Mouse (Mus musculus): ENCODE results near the gene Kdm3a. TPM values are rescaled to one million over a fixed set of nuclear protein-coding genes. Genes with fewer than 3 reads are reported as not detected.

Kdm3a gene
- polyA plus RNA-seq, 1 experiment from 2014 or later, result 47.5 TPM

DNA sequence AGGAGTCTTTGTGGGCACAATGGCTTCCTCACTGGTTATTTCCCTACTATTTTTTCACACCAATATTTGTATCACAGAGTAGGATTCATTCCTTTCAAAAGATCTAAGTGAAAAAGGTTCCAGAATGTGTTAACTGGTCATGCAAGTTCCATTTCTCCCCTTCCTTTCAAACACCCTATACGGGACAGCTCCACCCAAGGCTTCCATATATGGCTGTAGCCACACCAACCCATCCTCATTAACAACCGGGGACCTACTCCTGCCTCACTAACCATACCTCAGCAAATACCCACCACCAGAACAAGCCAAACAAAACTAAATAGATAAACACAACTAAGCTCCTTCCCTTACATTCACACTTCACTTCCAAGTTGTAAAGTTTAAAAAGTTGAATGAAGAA is 1.6 kb downstream of the Kdm3a start:
- Histone ChIP-seq H3K27me3 (ENCODE audit: control insufficient read depth, insufficient read depth, low read length) (no peaks in the 10 kb centered on the region), H3K4me1 (ENCODE audit: control insufficient read depth, insufficient read depth, low read length) (peaks cover 11% of the 10 kb centered on the region), H3K9ac (ENCODE audit: low read depth, low read length) (no peak overlapping the region), H3K4me2 (replicated peaks; ENCODE audit: low read depth, low read length) (peak overlapping the region; percentile 67), H3K9me3 (ENCODE audit: control insufficient read depth, low read length) (no peaks in the 10 kb centered on the region), H3K4me3 (ENCODE audit: low read length) (peak overlapping the region; percentile 89), H3K27ac (ENCODE audit: low read depth, low read length) (no peak overlapping the region), H3K36me3 (ENCODE audit: control insufficient read depth, insufficient read depth, low read length) (peaks cover 29% of the 10 kb centered on the region)
- 9% methylated on average over 2 of the region's 2 CpGs for WGBS
- ATAC-seq (ENCODE audit: low FRiP score, low TSS enrichment), result no peak

GRCm38 (mm10) chr6:71627325-71627724 is 5.5 kb downstream of the Kdm3a start:
- no peak overlapping the region for H3K27ac ChIP-seq (ENCODE audit: low read depth, low read length)
- no peak overlapping the region for H3K4me2 ChIP-seq (replicated peaks; ENCODE audit: low read depth, low read length)
- no peaks in the 10 kb centered on the region for H3K27me3 ChIP-seq (ENCODE audit: control insufficient read depth, insufficient read depth, low read length)
- H3K9ac ChIP-seq (ENCODE audit: low read depth, low read length), result no peak overlapping the region
- no peaks in the 10 kb centered on the region for H3K9me3 ChIP-seq (ENCODE audit: control insufficient read depth, low read length)
- peaks cover 11% of the 10 kb centered on the region for H3K4me1 ChIP-seq (ENCODE audit: control insufficient read depth, insufficient read depth, low read length)
- no peak overlapping the region for H3K4me3 ChIP-seq (ENCODE audit: low read length)
- no peak for ATAC-seq (ENCODE audit: low FRiP score, low TSS enrichment)
- peaks cover 66% of the 10 kb centered on the region for H3K36me3 ChIP-seq (ENCODE audit: control insufficient read depth, insufficient read depth, low read length)

- peaks cover 78% of the 10 kb centered on the region for H3K36me3 ChIP-seq (ENCODE audit: control insufficient read depth, insufficient read depth, low read length)
- no peak overlapping the region for H3K4me3 ChIP-seq (ENCODE audit: low read length)
- WGBS, result 99% methylated on average over 2 of the region's 2 CpGs
- no peaks in the 10 kb centered on the region for H3K27me3 ChIP-seq (ENCODE audit: control insufficient read depth, insufficient read depth, low read length)
- H3K9ac ChIP-seq (ENCODE audit: low read depth, low read length), result no peak overlapping the region
- no peaks in the 10 kb centered on the region for H3K9me3 ChIP-seq (ENCODE audit: control insufficient read depth, low read length)
- ATAC-seq (ENCODE audit: low FRiP score, low TSS enrichment), result no peak
- no peak overlapping the region for H3K4me2 ChIP-seq (replicated peaks; ENCODE audit: low read depth, low read length)
- no peak overlapping the region for H3K27ac ChIP-seq (ENCODE audit: low read depth, low read length)
- peaks cover 7% of the 10 kb centered on the region for H3K4me1 ChIP-seq (ENCODE audit: control insufficient read depth, insufficient read depth, low read length)
Observed at GRCm38 (mm10) chr6:71625984-71626383, 6.8 kb downstream of the Kdm3a start.

DNA sequence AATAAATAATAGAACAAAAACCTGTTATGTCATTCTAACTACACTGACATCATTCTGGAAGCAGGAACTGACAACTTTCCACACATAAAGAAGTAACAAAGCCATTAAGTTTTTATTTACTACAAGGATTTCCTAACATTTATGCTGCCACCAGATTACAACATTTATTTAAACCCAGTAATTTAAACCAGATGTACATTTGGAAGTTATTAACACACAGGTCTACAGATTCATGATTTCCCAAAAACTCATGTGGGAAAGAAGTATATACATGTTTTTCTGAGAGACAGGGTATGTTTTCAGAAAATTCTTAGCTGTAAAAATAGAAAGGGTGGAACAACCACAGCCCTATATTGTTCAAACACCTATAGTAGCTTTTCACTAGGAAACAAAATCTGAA is 8.1 kb downstream of the Kdm3a start:
- ATAC-seq (ENCODE audit: low FRiP score, low TSS enrichment), result no peak
- no peaks in the 10 kb centered on the region for H3K4me1 ChIP-seq (ENCODE audit: control insufficient read depth, insufficient read depth, low read length)
- H3K4me2 ChIP-seq (replicated peaks; ENCODE audit: low read depth, low read length), result no peak overlapping the region
- peaks cover 82% of the 10 kb centered on the region for H3K36me3 ChIP-seq (ENCODE audit: control insufficient read depth, insufficient read depth, low read length)
- H3K9ac ChIP-seq (ENCODE audit: low read depth, low read length), result no peak overlapping the region
- H3K9me3 ChIP-seq (ENCODE audit: control insufficient read depth, low read length), result no peaks in the 10 kb centered on the region
- H3K4me3 ChIP-seq (ENCODE audit: low read length), result no peak overlapping the region
- H3K27me3 ChIP-seq (ENCODE audit: control insufficient read depth, insufficient read depth, low read length), result no peaks in the 10 kb centered on the region
- H3K27ac ChIP-seq (ENCODE audit: low read depth, low read length), result no peak overlapping the region

DNA sequence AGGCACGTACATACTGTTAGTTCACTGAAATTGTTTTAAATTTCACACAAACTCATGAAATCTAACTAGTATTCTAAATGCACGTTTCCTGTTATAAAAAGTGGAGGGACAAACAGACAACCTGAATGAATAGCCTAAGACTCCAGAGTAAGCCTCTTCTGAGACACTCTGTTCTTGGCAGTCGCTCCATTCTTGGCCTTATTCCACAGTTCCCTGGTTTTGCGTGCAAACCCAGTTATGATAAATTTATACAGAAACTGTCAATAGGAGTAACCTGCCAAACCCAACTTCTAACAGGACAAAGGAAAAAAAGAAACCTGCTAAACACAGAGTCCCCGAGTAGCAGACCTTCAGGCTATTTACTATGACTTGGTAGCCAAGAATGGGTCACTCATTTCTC is 10.8 kb downstream of the Kdm3a start:
- Histone ChIP-seq H3K27ac (ENCODE audit: low read depth, low read length) (no peak overlapping the region), H3K4me2 (replicated peaks; ENCODE audit: low read depth, low read length) (no peak overlapping the region), H3K27me3 (ENCODE audit: control insufficient read depth, insufficient read depth, low read length) (no peaks in the 10 kb centered on the region), H3K36me3 (ENCODE audit: control insufficient read depth, insufficient read depth, low read length) (peaks cover 88% of the 10 kb centered on the region), H3K4me1 (ENCODE audit: control insufficient read depth, insufficient read depth, low read length) (no peaks in the 10 kb centered on the region), H3K4me3 (ENCODE audit: low read length) (no peak overlapping the region), H3K9ac (ENCODE audit: low read depth, low read length) (no peak overlapping the region), H3K9me3 (ENCODE audit: control insufficient read depth, low read length) (no peaks in the 10 kb centered on the region)
- ATAC-seq (ENCODE audit: low FRiP score, low TSS enrichment), result no peak
- 89% methylated on average over 5 of the region's 5 CpGs for WGBS

DNA sequence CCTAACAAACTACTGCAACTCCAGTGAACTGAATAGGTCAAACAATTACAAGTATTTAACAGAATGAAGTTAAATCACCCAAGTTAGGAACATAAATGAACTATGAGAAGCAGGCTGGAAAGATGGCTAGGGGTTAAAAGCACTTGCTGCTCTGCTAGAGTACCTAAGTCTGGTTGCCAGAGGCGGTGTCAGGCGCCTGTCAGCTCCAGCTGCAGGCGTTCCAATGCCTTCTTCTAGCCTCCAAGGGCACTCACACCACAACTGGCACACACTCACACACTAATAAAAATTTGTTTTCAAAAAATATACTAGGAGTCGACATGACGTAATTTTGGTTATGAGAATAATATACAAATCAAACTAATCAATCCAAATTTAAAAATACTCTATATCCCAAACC is 11.2 kb downstream of the Kdm3a start:
- Histone ChIP-seq H3K4me3 (ENCODE audit: low read length) (no peak overlapping the region), H3K27ac (ENCODE audit: low read depth, low read length) (no peak overlapping the region), H3K27me3 (ENCODE audit: control insufficient read depth, insufficient read depth, low read length) (no peaks in the 10 kb centered on the region), H3K36me3 (ENCODE audit: control insufficient read depth, insufficient read depth, low read length) (peaks cover 92% of the 10 kb centered on the region), H3K4me2 (replicated peaks; ENCODE audit: low read depth, low read length) (no peak overlapping the region), H3K9me3 (ENCODE audit: control insufficient read depth, low read length) (no peaks in the 10 kb centered on the region), H3K9ac (ENCODE audit: low read depth, low read length) (no peak overlapping the region), H3K4me1 (ENCODE audit: control insufficient read depth, insufficient read depth, low read length) (no peaks in the 10 kb centered on the region)
- WGBS, result 94% methylated on average over 5 of the region's 5 CpGs
- no peak for ATAC-seq (ENCODE audit: low FRiP score, low TSS enrichment)

DNA sequence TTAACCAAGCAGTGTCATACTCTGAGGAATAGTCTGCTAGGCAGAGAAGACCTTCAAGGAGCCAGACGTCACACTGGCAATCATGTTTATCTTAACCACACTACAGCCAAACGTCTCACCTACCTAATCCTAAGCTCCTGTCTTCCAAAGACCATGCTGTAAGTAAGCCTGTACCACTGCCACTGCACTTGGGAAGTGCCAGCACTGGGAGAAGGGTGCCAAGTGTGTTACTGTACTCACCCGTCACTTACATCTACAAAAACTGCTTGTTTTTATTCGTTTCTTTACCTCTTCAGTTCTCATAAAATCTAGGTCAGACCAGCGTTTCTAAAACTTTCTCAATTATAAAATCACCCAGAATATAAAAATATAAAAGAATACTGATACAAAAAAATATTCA is 15.8 kb downstream of the Kdm3a start:
- H3K36me3 ChIP-seq (ENCODE audit: control insufficient read depth, insufficient read depth, low read length), result peaks cover 83% of the 10 kb centered on the region

GRCm38 (mm10) chr6:71613225-71613624 is 19.6 kb downstream of the Kdm3a start:
- no peak overlapping the region for H3K4me3 ChIP-seq (ENCODE audit: low read length)
- peaks cover 84% of the 10 kb centered on the region for H3K36me3 ChIP-seq (ENCODE audit: control insufficient read depth, insufficient read depth, low read length)
- H3K4me1 ChIP-seq (ENCODE audit: control insufficient read depth, insufficient read depth, low read length), result no peaks in the 10 kb centered on the region
- no peak overlapping the region for H3K27ac ChIP-seq (ENCODE audit: low read depth, low read length)
- no peaks in the 10 kb centered on the region for H3K27me3 ChIP-seq (ENCODE audit: control insufficient read depth, insufficient read depth, low read length)
- H3K9ac ChIP-seq (ENCODE audit: low read depth, low read length), result no peak overlapping the region
- H3K4me2 ChIP-seq (replicated peaks; ENCODE audit: low read depth, low read length), result no peak overlapping the region
- peak; percentile 81 for ATAC-seq (ENCODE audit: low FRiP score, low TSS enrichment)
- H3K9me3 ChIP-seq (ENCODE audit: control insufficient read depth, low read length), result no peaks in the 10 kb centered on the region

More for the DNA sequence above, 15.8 kb downstream of the Kdm3a start:
- Histone ChIP-seq H3K4me1 (ENCODE audit: control insufficient read depth, insufficient read depth, low read length) (no peaks in the 10 kb centered on the region), H3K9ac (ENCODE audit: low read depth, low read length) (no peak overlapping the region), H3K4me2 (replicated peaks; ENCODE audit: low read depth, low read length) (no peak overlapping the region), H3K9me3 (ENCODE audit: control insufficient read depth, low read length) (no peaks in the 10 kb centered on the region), H3K27me3 (ENCODE audit: control insufficient read depth, insufficient read depth, low read length) (no peaks in the 10 kb centered on the region), H3K27ac (ENCODE audit: low read depth, low read length) (no peak overlapping the region), H3K4me3 (ENCODE audit: low read length) (no peak overlapping the region)
- 83% methylated on average over 5 of the region's 5 CpGs for WGBS
- ATAC-seq (ENCODE audit: low FRiP score, low TSS enrichment), result no peak

- peaks cover 71% of the 10 kb centered on the region for H3K36me3 ChIP-seq (ENCODE audit: control insufficient read depth, insufficient read depth, low read length)
- WGBS, result 95% methylated on average over 7 of the region's 7 CpGs
Observed at GRCm38 (mm10) chr6:71609968-71610367, 22.8 kb downstream of the Kdm3a start.

GRCm38 (mm10) chr6:71608994-71609393 is 23.8 kb downstream of the Kdm3a start:
- Histone ChIP-seq H3K27me3 (ENCODE audit: control insufficient read depth, insufficient read depth, low read length) (no peaks in the 10 kb centered on the region), H3K4me2 (replicated peaks; ENCODE audit: low read depth, low read length) (no peak overlapping the region), H3K4me1 (ENCODE audit: control insufficient read depth, insufficient read depth, low read length) (no peaks in the 10 kb centered on the region), H3K9ac (ENCODE audit: low read depth, low read length) (no peak overlapping the region), H3K27ac (ENCODE audit: low read depth, low read length) (no peak overlapping the region), H3K4me3 (ENCODE audit: low read length) (no peak overlapping the region), H3K9me3 (ENCODE audit: control insufficient read depth, low read length) (no peaks in the 10 kb centered on the region), H3K36me3 (ENCODE audit: control insufficient read depth, insufficient read depth, low read length) (peaks cover 73% of the 10 kb centered on the region)
- ATAC-seq (ENCODE audit: low FRiP score, low TSS enrichment), result no peak

More at GRCm38 (mm10) chr6:71609968-71610367, 22.8 kb downstream of the Kdm3a start:
- H3K9me3 ChIP-seq (ENCODE audit: control insufficient read depth, low read length), result no peaks in the 10 kb centered on the region
- H3K4me2 ChIP-seq (replicated peaks; ENCODE audit: low read depth, low read length), result no peak overlapping the region
- H3K27me3 ChIP-seq (ENCODE audit: control insufficient read depth, insufficient read depth, low read length), result no peaks in the 10 kb centered on the region
- no peaks in the 10 kb centered on the region for H3K4me1 ChIP-seq (ENCODE audit: control insufficient read depth, insufficient read depth, low read length)
- no peak overlapping the region for H3K27ac ChIP-seq (ENCODE audit: low read depth, low read length)
- no peak overlapping the region for H3K9ac ChIP-seq (ENCODE audit: low read depth, low read length)
- no peak for ATAC-seq (ENCODE audit: low FRiP score, low TSS enrichment)
- H3K4me3 ChIP-seq (ENCODE audit: low read length), result no peak overlapping the region
